Mouse (Mus musculus): ENCODE data around the gene Nod2. TPM values are rescaled to one million over a fixed set of nuclear protein-coding genes. Genes with fewer than 3 reads are reported as not detected.

Nod2 gene
- total RNA-seq, 2 experiments from 2014 or later, result 1.1 TPM; not detected in 1

GRCm38 (mm10) chr8:88673859-88674258, 26.7 kb downstream of the Nod2 start:
- no peak for ATAC-seq (replicated peaks; ENCODE audit: poor library complexity, severe bottlenecking)

DNA sequence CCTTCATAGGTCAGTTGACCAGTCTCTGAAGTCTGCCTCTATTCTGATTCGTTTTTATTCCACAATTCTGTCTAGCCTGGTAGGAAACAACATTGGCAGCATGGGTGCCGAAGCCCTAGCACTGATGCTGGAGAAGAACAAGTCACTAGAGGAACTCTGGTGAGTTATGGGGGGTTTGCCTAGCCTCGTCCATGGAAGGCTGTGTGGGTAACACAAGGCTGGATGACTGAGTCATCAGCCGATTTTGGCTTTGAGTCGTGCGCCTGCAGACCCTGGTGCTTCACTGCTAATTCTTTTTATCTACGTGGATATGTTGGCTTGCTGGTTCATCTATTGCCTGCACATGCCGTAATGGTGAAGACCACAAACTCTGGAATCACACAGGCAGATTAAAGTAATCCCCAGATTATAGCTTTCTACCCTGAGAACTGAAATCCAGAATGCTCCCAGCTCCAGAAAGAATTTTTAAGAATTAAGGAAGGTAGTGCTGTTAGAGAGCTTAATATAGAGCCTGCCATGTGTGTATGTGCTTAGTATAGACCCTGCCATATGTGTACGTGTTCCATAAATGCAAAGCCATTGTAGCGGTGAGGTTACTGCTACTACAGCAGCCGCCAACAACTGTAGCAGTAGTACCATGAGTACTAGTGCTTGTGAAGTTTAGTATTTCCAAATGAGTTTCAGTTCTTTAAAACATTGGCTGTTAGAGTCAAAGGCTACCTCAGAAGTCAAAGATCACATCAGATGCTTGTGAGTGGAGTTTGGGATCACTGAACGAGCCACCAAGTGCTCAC, 28.5 kb downstream of the Nod2 start:
- ATAC-seq (replicated peaks; ENCODE audit: poor library complexity, severe bottlenecking), result peak; percentile 72

DNA sequence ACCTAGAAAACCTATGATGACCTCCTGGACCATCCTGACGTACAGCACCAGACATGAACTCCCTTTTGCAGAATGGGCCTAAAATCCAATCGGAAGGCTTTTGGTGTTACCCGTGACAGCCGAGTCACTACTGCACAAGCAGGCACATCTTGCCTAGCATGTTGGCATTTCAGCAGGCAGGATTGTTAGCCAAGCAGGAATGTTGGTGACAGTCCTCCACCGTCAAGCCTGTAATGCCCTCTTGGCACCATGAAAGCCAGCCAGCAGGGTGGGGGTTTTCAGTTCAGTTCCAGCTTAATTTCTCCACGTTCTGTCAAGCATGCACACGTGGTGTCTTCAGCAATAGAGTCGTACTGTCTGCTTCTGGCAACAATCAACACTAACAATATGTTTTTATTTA, 30.0 kb downstream of the Nod2 start:
- no peak for ATAC-seq (replicated peaks; ENCODE audit: poor library complexity, severe bottlenecking)

GRCm38 (mm10) chr8:88680566-88680965, 33.5 kb downstream of the Nod2 start:
- ATAC-seq (replicated peaks; ENCODE audit: poor library complexity, severe bottlenecking), result no peak

GRCm38 (mm10) chr8:88681046-88681445, 33.9 kb downstream of the Nod2 start:
- ATAC-seq (replicated peaks; ENCODE audit: poor library complexity, severe bottlenecking), result no peak

DNA sequence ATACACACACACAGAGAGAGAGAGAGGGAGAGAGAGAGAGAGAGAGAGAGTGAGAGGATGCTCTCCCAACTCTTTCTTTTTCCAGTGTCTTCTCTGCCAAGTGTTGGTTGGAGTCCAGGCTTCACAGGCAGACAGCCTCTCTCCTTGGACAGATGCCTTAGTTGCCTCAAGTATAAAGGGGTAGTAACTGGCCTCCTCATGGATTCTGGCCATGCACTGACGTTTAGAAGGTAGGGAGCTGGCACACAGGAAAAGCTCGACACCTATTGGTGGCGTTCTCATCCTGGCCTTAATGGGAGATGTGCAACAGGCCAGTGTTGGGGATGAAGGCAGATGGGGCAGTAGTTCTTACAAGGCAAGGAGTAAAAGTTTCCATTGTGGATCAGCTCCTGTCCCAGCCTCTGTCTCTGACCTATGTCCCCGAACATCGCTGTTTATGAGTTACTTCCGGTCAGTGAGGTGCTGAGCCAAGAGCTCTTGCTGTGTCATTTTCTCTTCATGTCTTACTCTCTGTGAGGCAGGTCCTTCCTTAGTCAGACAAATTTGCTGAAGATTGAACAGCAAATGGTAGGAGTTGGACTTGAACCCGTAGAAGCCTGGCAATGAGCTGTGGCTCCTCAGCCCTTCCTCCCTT, 36.7 kb downstream of the Nod2 start:
- ATAC-seq (replicated peaks; ENCODE audit: poor library complexity, severe bottlenecking), result no peak

GRCm38 (mm10) chr8:88686226-88686905, 39.3 kb downstream of the Nod2 start:
- ATAC-seq (replicated peaks; ENCODE audit: poor library complexity, severe bottlenecking), result no peak

- ATAC-seq (replicated peaks; ENCODE audit: poor library complexity, severe bottlenecking), result no peak
These were observed 39.8 kb downstream of the Nod2 start for GRCm38 (mm10) chr8:88686906-88687235.

GRCm38 (mm10) chr8:88689151-88689550, 42.0 kb downstream of the Nod2 start:
- no peak for ATAC-seq (replicated peaks; ENCODE audit: poor library complexity, severe bottlenecking)

DNA sequence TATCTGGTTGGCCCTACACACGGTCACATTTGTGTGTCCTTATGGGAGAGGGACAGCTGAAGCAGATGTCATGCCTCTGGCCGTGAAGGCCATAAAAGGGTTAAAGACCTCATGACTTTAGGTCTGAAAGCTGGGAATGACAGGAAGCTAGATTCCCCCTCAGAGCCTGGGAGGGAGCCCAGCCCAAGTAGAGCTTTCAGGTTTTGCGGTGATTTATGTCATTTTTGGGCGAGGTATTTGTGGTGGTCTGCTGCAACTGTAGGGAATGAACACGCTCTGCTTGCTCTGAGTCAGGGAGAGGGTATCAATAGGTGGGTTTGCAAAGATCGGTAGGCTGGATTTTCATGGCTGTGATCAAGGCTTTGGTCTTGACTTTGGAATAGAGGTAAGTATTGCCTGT, 42.8 kb downstream of the Nod2 start:
- ATAC-seq (replicated peaks; ENCODE audit: poor library complexity, severe bottlenecking), result no peak

GRCm38 (mm10) chr8:88691342-88691948, 44.3 kb downstream of the Nod2 start:
- ATAC-seq (replicated peaks; ENCODE audit: poor library complexity, severe bottlenecking), result no peak

DNA sequence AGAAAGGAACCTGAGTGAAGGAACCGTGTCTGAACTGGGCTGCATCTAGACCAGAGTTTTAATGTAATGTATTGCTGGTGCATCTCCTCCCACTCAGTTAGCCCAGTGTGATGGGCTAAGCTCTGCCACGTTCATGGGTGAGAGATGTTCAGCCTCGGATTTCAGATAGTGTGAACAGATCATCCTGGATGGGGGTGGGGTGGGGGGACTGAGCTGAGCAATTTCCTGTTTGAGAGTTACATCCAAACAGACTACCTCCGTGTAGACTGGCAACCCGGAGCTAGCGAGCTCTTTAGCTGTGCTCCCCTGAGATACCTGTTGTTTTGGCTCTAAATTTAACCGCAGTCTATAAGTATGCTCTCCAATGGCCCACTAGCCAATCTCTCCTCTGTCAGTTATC, 44.8 kb downstream of the Nod2 start:
- no peak for ATAC-seq (replicated peaks; ENCODE audit: poor library complexity, severe bottlenecking)

GRCm38 (mm10) chr8:88692866-88693265, 45.8 kb downstream of the Nod2 start:
- ATAC-seq (replicated peaks; ENCODE audit: poor library complexity, severe bottlenecking), result no peak

- no peak for ATAC-seq (replicated peaks; ENCODE audit: poor library complexity, severe bottlenecking)
These were observed 46.3 kb downstream of the Nod2 start for GRCm38 (mm10) chr8:88693376-88693775.

DNA sequence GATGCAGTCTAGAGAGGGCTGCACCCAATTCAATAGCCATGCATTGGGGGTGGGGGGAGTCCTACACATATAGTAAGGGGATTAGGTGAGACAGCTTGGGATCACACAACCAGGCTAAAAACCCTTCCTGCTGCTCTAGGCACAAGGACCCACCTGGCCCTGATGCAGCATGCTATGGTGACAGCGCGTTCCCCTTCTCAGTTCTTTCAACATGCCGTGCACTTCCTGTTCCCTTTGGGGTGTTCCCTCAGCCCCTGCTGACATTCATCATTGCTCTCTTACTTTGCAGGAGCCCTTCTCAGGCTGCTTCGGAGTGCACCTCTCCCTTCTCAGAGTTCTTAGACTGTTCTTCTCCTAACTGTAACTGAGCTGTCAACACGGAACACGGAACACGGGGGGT, 47.2 kb downstream of the Nod2 start:
- ATAC-seq (replicated peaks; ENCODE audit: poor library complexity, severe bottlenecking), result peak; percentile 58

- ATAC-seq (replicated peaks; ENCODE audit: poor library complexity, severe bottlenecking), result no peak
These were observed 49.1 kb downstream of the Nod2 start for GRCm38 (mm10) chr8:88696228-88696627.

- peak; percentile 83 for ATAC-seq (replicated peaks; ENCODE audit: poor library complexity, severe bottlenecking)
These were observed 49.9 kb downstream of the Nod2 start, which contains the start of gene Cyld for GRCm38 (mm10) chr8:88696721-88697641. Cyld (plus strand) TSS chr8:88697028.

DNA sequence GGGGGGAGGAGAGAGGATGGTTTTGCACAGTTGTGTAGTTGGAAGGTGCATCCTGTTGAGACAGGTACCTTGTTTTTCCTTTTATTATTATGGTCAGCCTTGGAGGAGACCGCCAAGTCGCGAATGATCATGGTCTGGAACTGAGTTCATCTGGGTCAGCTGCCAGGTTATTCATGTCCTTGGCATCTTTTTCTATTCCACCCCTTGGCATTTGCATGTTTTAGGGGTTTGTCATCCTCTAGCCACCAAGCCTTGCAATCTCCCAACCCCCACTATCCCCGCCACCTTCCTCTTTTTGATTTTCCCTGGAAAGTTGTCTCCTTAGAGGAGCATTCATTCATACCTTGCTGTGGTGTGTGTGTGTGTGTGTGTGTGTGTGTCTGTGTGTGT, 50.5 kb downstream of the Nod2 start:
- no peak for ATAC-seq (replicated peaks; ENCODE audit: poor library complexity, severe bottlenecking)

DNA sequence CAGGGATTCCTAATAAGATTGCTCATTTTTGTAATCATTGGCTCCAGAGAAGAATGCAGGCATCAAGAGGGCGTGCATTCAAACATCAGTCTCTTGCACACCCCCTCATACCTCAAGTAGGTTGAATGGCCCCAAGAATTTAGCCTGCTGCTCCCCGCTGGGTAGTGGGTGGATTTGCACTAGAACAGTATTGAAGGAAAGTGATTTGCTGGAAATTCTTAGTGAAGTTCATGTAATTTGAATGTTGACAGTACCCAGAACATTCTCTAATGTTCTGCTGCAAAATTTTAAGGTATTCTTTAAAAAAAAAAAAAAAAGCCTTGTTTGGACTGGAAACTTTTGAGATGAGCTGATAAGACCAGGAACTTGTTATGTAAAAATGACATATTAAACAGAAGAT, 50.9 kb downstream of the Nod2 start:
- ATAC-seq (replicated peaks; ENCODE audit: poor library complexity, severe bottlenecking), result no peak

DNA sequence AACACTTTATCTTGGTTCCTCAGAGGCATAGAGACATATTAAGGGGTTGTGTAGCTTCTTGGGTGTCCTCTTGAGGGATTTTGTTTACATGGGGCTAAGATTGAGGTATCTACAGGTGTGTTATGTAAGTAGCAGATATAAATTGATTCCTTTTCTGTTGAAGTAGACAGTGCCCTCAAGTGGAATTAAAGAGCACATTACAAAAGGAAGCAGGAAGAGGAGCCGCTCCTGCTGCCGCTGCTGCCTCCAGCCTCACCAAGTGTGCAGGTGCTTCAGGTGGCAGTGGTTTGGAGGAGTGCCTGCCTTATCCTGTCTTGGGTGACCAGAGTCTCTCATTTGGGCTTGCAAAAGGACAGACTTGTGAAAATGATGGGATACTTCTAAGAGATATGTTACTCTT, 54.5 kb downstream of the Nod2 start:
- ATAC-seq (replicated peaks; ENCODE audit: poor library complexity, severe bottlenecking), result no peak

Data from granulocyte monocyte progenitor cell, adult 5-6 weeks (primary cell).